Mouse (Mus musculus): ENCODE data around the gene Poc1a.

DNA sequence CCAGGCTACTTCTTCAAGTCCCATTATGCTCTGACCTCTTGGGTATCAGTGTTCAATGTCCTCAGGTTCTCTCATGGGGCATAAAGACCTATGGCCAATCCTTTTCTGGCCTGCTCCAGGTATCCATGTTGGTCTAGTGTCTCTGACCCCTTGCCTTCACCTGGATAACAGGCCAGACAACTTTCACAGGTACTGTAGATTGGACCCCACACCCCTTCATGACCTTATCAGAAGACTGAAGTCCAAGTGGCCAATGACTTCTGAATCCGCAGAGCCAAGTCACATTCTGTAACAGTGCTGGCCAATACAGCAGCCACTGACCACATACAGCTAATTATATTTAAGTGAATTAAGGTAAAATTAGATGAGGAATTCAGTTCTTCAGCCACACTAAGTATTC is 8.6 kb upstream of the Poc1a start:
- no peak for TF ChIP-seq CTCF (IDR thresholded peaks at IDR 0.05; ENCODE audit: control insufficient read depth, insufficient read depth, insufficient replicate concordance, low read depth, low read length)
- no peak for TF ChIP-seq POLR2A (IDR thresholded peaks at IDR 0.05; ENCODE audit: control insufficient read depth, low read depth, low read length)
